Mouse (Mus musculus) neural tube, embryonic 11.5 days (tissue): ENCODE data around the gene Dus2. TPM values are rescaled to one million over a fixed set of nuclear protein-coding genes. Genes with fewer than 3 reads are reported as not detected.

Experiments
- ATAC-seq: fragments of 200-750 bp; cut with Nextera tagmentation; 2 replicates; pipeline ENCODE4 v1.8.0; 2017; ENCODE audit warnings: moderate number of reproducible peaks, mild to moderate bottlenecking, moderate TSS enrichment, moderate library complexity; ENCODE audit not compliant: insufficient read depth, low FRiP score, low TSS enrichment
- DNase-seq: peaks from one replicate; pipeline ENCODE4 v3.0.0-alpha.2; 2015; ENCODE audit warnings: low spot score
- H3K27ac ChIP-seq: fragments of 300-500 bp; sonication (generic); 2 replicates; pipeline ENCODE4 v1.5.1; 2014; ENCODE audit warnings: low read depth, mild to moderate bottlenecking, low read length
- H3K27me3 ChIP-seq: fragments of 300-500 bp; sonication (generic); 2 replicates; pipeline ENCODE4 v1.6.1; 2014; ENCODE audit warnings: mild to moderate bottlenecking, low read length, mixed read lengths; ENCODE audit not compliant: control insufficient read depth, insufficient read depth
- H3K36me3 ChIP-seq: fragments of 300-500 bp; sonication (generic); 2 replicates; pipeline ENCODE4 v1.6.1; 2014; ENCODE audit warnings: mild to moderate bottlenecking, low read length, moderate library complexity, mixed read lengths; ENCODE audit not compliant: control insufficient read depth, insufficient read depth
- H3K4me1 ChIP-seq: fragments of 300-500 bp; sonication (generic); 2 replicates; pipeline ENCODE4 v1.6.1; 2014; ENCODE audit warnings: low read length, mixed read lengths; ENCODE audit not compliant: control insufficient read depth, insufficient read depth
- H3K4me2 ChIP-seq: fragments of 300-500 bp; sonication (generic); 2 replicates; pipeline ENCODE4 v1.6.1; 2014; ENCODE audit warnings: low read depth, mild to moderate bottlenecking, moderate library complexity
- H3K4me3 ChIP-seq: fragments of 300-500 bp; sonication (generic); 2 replicates; pipeline ENCODE4 v1.5.1; 2014; ENCODE audit warnings: low read depth, low read length
- H3K9ac ChIP-seq: fragments of 300-500 bp; sonication (generic); 2 replicates; pipeline ENCODE4 v1.6.1; 2014; ENCODE audit warnings: mild to moderate bottlenecking, low read length
- H3K9me3 ChIP-seq: fragments of 300-500 bp; sonication (generic); 2 replicates; pipeline ENCODE4 v1.6.1; 2016; ENCODE audit warnings: low read length; ENCODE audit not compliant: control insufficient read depth
- WGBS: fragments of 180-500 bp; shearing (Covaris S2); extraction: QIAGEN DNeasy Blood & Tissue Kit; methylation state at CpG from one replicate; pipeline ENCODE4 v1.1.7; 2014; 5-methylcytosine and 5-hydroxymethylcytosine counted together
- polyA plus RNA-seq: library from polyadenylated mRNA; unstranded; fragments of >200 nt; fragmentation: Nextera tagmentation; extraction: Ambion mirVana; gene quantifications from 2 replicates; pipeline ENCODE4 v1.2.1, GENCODE M21; 2014

The Dus2 gene
- polyA plus RNA-seq, 1 experiment from 2014 or later, result 18.6 TPM

GRCm38 (mm10) chr8:106069565-106069964 is 78.4 kb downstream of the Dus2 start:
- ATAC-seq (no peak), DNase-seq (no peak)
- no peaks in the 10 kb centered on the region for H3K4me1 ChIP-seq
- H3K36me3 ChIP-seq, result no peaks in the 10 kb centered on the region
- no peak overlapping the region for H3K4me3 ChIP-seq
- no peak overlapping the region for H3K9ac ChIP-seq
- 87% methylated on average over 1 of the region's 1 CpGs for WGBS
- no peaks in the 10 kb centered on the region for H3K9me3 ChIP-seq
- no peak overlapping the region for H3K27ac ChIP-seq
- H3K27me3 ChIP-seq, result no peaks in the 10 kb centered on the region
- H3K4me2 ChIP-seq, result no peak overlapping the region

GRCm38 (mm10) chr8:106072113-106072512 is 81.0 kb downstream of the Dus2 start:
- Histone ChIP-seq H3K27me3 (no peaks in the 10 kb centered on the region), H3K27ac (no peak overlapping the region), H3K36me3 (no peaks in the 10 kb centered on the region), H3K9ac (no peak overlapping the region), H3K9me3 (no peaks in the 10 kb centered on the region), H3K4me2 (no peak overlapping the region), H3K4me3 (no peak overlapping the region), H3K4me1 (no peaks in the 10 kb centered on the region)
- DNase-seq (no peak), ATAC-seq (no peak)

- H3K36me3 ChIP-seq, result 0 out of 2 replicates have a peak, but pooled peaks cover 1% of the 10 kb centered on the region
- H3K27me3 ChIP-seq, result no peaks in the 10 kb centered on the region
- H3K4me1 ChIP-seq, result no peaks in the 10 kb centered on the region
- DNase-seq, result no peak
- ATAC-seq, result no peak
- H3K9ac ChIP-seq, result no peak overlapping the region
- no peaks in the 10 kb centered on the region for H3K9me3 ChIP-seq
- H3K4me2 ChIP-seq, result no peak overlapping the region
- no peak overlapping the region for H3K4me3 ChIP-seq
- H3K27ac ChIP-seq, result no peak overlapping the region
Observed at GRCm38 (mm10) chr8:106074236-106074635, 83.1 kb downstream of the Dus2 start.

- no peak for DNase-seq
- no peaks in the 10 kb centered on the region for H3K4me1 ChIP-seq
- H3K27me3 ChIP-seq, result no peaks in the 10 kb centered on the region
- no peak overlapping the region for H3K9ac ChIP-seq
- no peak overlapping the region for H3K27ac ChIP-seq
- no peak overlapping the region for H3K4me2 ChIP-seq
- H3K36me3 ChIP-seq, result 0 out of 2 replicates have a peak, but pooled peaks cover 2% of the 10 kb centered on the region
- 90% methylated on average over 1 of the region's 1 CpGs for WGBS
- H3K4me3 ChIP-seq, result no peak overlapping the region
- no peak for ATAC-seq
- H3K9me3 ChIP-seq, result no peaks in the 10 kb centered on the region
Observed at GRCm38 (mm10) chr8:106074659-106075058, 83.5 kb downstream of the Dus2 start.

GRCm38 (mm10) chr8:106075161-106075862 is 84.2 kb downstream of the Dus2 start:
- H3K4me2 ChIP-seq, result no peak overlapping the region
- ATAC-seq (no peak), DNase-seq (no peak)
- no peak overlapping the region for H3K27ac ChIP-seq
- WGBS, result 91% methylated on average over 9 of the region's 9 CpGs
- H3K9ac ChIP-seq, result no peak overlapping the region
- H3K36me3 ChIP-seq, result 0 out of 2 replicates have a peak, but pooled peaks cover 2% of the 10 kb centered on the region
- no peaks in the 10 kb centered on the region for H3K4me1 ChIP-seq
- H3K9me3 ChIP-seq, result no peaks in the 10 kb centered on the region
- no peaks in the 10 kb centered on the region for H3K27me3 ChIP-seq
- H3K4me3 ChIP-seq, result no peak overlapping the region

GRCm38 (mm10) chr8:106075863-106076174 is 84.7 kb downstream of the Dus2 start:
- Histone ChIP-seq H3K27ac (no peak overlapping the region), H3K4me2 (no peak overlapping the region), H3K9ac (no peak overlapping the region), H3K27me3 (no peaks in the 10 kb centered on the region), H3K36me3 (0 out of 2 replicates have a peak, but pooled peaks cover 2% of the 10 kb centered on the region), H3K4me3 (no peak overlapping the region), H3K9me3 (no peaks in the 10 kb centered on the region), H3K4me1 (no peaks in the 10 kb centered on the region)
- no peak for DNase-seq
- WGBS, result 97% methylated on average over 5 of the region's 5 CpGs
- ATAC-seq, result no peak

- ATAC-seq, result no peak
Observed at GRCm38 (mm10) chr8:106076612-106077011, 85.5 kb downstream of the Dus2 start.

GRCm38 (mm10) chr8:106077452-106078067 is 86.4 kb downstream of the Dus2 start:
- Histone ChIP-seq H3K4me1 (no peaks in the 10 kb centered on the region), H3K9me3 (no peaks in the 10 kb centered on the region), H3K4me2 (no peak overlapping the region), H3K4me3 (no peak overlapping the region), H3K9ac (no peak overlapping the region), H3K27ac (no peak overlapping the region), H3K36me3 (0 out of 2 replicates have a peak, but pooled peaks cover 2% of the 10 kb centered on the region), H3K27me3 (no peaks in the 10 kb centered on the region)
- WGBS, result 93% methylated on average over 1 of the region's 1 CpGs
- DNase-seq (no peak), ATAC-seq (no peak)

More at GRCm38 (mm10) chr8:106076612-106077011, 85.5 kb downstream of the Dus2 start:
- Histone ChIP-seq H3K27ac (no peak overlapping the region), H3K4me1 (no peaks in the 10 kb centered on the region), H3K4me3 (no peak overlapping the region), H3K9ac (no peak overlapping the region), H3K27me3 (no peaks in the 10 kb centered on the region), H3K9me3 (no peaks in the 10 kb centered on the region), H3K4me2 (no peak overlapping the region), H3K36me3 (0 out of 2 replicates have a peak, but pooled peaks cover 2% of the 10 kb centered on the region)
- no peak for DNase-seq
- 86% methylated on average over 5 of the region's 5 CpGs for WGBS

- no peak overlapping the region for H3K27ac ChIP-seq
- WGBS, result 89% methylated on average over 4 of the region's 4 CpGs
- H3K9ac ChIP-seq, result no peak overlapping the region
- no peak for DNase-seq
- H3K4me1 ChIP-seq, result no peaks in the 10 kb centered on the region
- H3K9me3 ChIP-seq, result no peaks in the 10 kb centered on the region
- H3K4me2 ChIP-seq, result no peak overlapping the region
- no peak for ATAC-seq
- no peaks in the 10 kb centered on the region for H3K27me3 ChIP-seq
- H3K4me3 ChIP-seq, result no peak overlapping the region
- H3K36me3 ChIP-seq, result 0 out of 2 replicates have a peak, but pooled peaks cover 2% of the 10 kb centered on the region
Observed at GRCm38 (mm10) chr8:106102321-106102720, 111.2 kb downstream of the Dus2 start.
